ENCODE assay signal across 13 mouse cellular contexts in the genomic region with DNA sequence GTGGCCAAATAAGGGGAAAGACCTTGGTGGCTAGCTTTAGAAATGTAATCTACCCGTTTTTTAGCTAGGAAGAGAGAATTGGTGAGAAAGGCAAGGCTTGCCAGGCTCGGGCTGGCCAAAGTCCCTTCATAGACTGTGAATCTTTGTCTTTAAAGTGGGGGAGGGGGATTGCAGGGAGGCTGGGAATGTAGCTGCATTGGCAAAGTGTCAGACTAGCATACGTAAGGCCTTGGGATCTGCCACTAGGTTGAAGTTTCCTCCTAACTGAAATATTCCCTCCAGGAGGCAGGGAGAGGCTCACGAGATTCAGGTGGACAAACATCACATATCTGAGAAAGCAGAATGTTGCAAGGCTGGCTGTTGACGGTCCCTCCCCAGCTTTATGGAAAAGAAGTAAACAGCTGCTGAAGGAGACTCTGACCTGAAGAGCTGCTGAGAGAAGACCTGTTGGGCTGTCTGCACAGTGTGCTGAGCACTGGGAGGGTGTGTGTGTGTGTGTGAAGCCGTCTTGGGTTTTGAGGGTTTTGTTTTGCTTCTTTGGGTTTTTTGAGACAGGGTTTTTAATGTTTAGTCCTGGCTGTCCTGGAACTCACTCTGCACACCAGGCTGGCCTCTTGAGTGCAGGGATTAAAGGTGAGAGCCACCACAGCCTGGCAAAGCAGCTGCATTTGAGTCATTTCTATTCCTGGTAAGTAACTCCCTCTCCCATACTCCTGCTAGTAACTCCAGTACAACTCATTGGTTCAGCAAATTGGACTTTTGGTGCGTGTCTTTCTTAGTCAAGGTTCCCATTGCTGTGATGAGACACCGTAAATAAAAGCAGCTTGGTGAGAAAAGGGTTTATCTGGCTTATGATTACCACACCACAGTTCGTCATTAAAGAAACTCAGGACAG. TPM values are rescaled to one million over a fixed set of nuclear protein-coding genes. Genes with fewer than 3 reads are reported as not detected.
DNase-seq lines count a peak whose midpoint lies in the region; ATAC-seq and TF ChIP-seq lines count a peak whose summit lies in the region.
"Had no signal": no experiment of that assay in that cellular context is flagged by ENCODE, and none has a peak within 500 bp of the region (broad histone marks: within the 10 kb centered on the region; RNA-seq: fewer than 3 reads in every experiment).

No protein-coding gene starts in this region.

- H3K4me1 ChIP-seq in heart, embryonic 16.5 days (ENCODE audit: control insufficient read depth, insufficient read depth, low read length): peaks cover 6% of the 10 kb centered on the region
- no peaks in the 10 kb centered on the region for H3K4me1 ChIP-seq in midbrain, postnatal 0 days (ENCODE audit: insufficient read depth, low read length)
- H3K4me1 ChIP-seq in midbrain, embryonic 15.5 days: no peaks in the 10 kb centered on the region
- H3K4me1 ChIP-seq in kidney, postnatal 0 days (replicated peaks; ENCODE audit: insufficient read depth, low read length): no peaks in the 10 kb centered on the region
- H3K4me1 ChIP-seq: limb, embryonic 10.5 days; neural tube, embryonic 15.5 days had no signal

- peak overlapping the region; percentile 33 for H3K9ac ChIP-seq in heart, embryonic 16.5 days (ENCODE audit: low read length)
- H3K9ac ChIP-seq in midbrain, postnatal 0 days (replicated peaks; ENCODE audit: low read length, poor library complexity, severe bottlenecking): no peak overlapping the region
- H3K9ac ChIP-seq in midbrain, embryonic 15.5 days: no peak overlapping the region
- H3K9ac ChIP-seq in kidney, postnatal 0 days (ENCODE audit: low read depth, low read length): no peak overlapping the region
- H3K9ac ChIP-seq: heart, embryonic 15.5 days; neural tube, embryonic 15.5 days had no signal

- DNase-seq in heart, postnatal 36 days: no peak
- DNase-seq in midbrain, postnatal 0 days (ENCODE audit: low spot score): peak; percentile 55
- DNase-seq in kidney, postnatal 0 days (ENCODE audit: low spot score): peak; percentile 32
- no peak for DNase-seq in cerebellum, adult 11-12 months
- DNase-seq in c-Kit-positive CD71-positive TER-119-positive erythroid progenitor cells, embryonic 14.5 days (ENCODE audit: low spot score): no peak
- no peak for DNase-seq in natural killer cell, adult 2 months (ENCODE audit: low spot score in 2 of 2)
- DNase-seq: right cerebral cortex, adult 18-20 months had no signal

- H3K36me3 ChIP-seq in heart, embryonic 16.5 days (ENCODE audit: control insufficient read depth, insufficient read depth): no peaks in the 10 kb centered on the region
- H3K36me3 ChIP-seq in midbrain, postnatal 0 days (ENCODE audit: insufficient read depth, low read length): no peaks in the 10 kb centered on the region
- no peaks in the 10 kb centered on the region for H3K36me3 ChIP-seq in midbrain, embryonic 15.5 days (replicated peaks)
- H3K36me3 ChIP-seq in kidney, postnatal 0 days (ENCODE audit: insufficient read depth, low read length): no peaks in the 10 kb centered on the region
- H3K36me3 ChIP-seq: heart, embryonic 15.5 days; limb, embryonic 10.5 days; neural tube, embryonic 15.5 days had no signal

- no peak overlapping the region; the same call in 1 of the 2 replicates for H3K27ac ChIP-seq in heart, embryonic 16.5 days (ENCODE audit: low read length)
- H3K27ac ChIP-seq in midbrain, postnatal 0 days (ENCODE audit: low read depth, low read length): no peak overlapping the region
- H3K27ac ChIP-seq in midbrain, embryonic 15.5 days: no peak overlapping the region
- H3K27ac ChIP-seq in kidney, postnatal 0 days: peak overlapping the region; percentile 75
- H3K27ac ChIP-seq: heart, embryonic 15.5 days; limb, embryonic 10.5 days; neural tube, embryonic 15.5 days had no signal

- intact Hi-C loops in heart, postnatal 36 days (cut with DNase I): loop anchor here (2.0 to 5.0 kb wide), 3 partner anchors 101 to 278 kb away; no protein-coding TSS in a partner anchor

- H3K27me3 ChIP-seq in heart, embryonic 16.5 days (ENCODE audit: control insufficient read depth, insufficient read depth, low read length): no peaks in the 10 kb centered on the region
- H3K27me3 ChIP-seq in midbrain, postnatal 0 days (ENCODE audit: insufficient read depth, low read length): no peaks in the 10 kb centered on the region
- H3K27me3 ChIP-seq in midbrain, embryonic 15.5 days (replicated peaks): no peaks in the 10 kb centered on the region
- no peaks in the 10 kb centered on the region for H3K27me3 ChIP-seq in kidney, postnatal 0 days (ENCODE audit: insufficient read depth, low read length)
- H3K27me3 ChIP-seq: heart, embryonic 15.5 days; neural tube, embryonic 15.5 days had no signal

- H3K9me3 ChIP-seq in heart, embryonic 16.5 days (replicated peaks; ENCODE audit: control insufficient read depth, low read length): no peaks in the 10 kb centered on the region
- no peaks in the 10 kb centered on the region for H3K9me3 ChIP-seq in midbrain, postnatal 0 days (ENCODE audit: low read length)
- H3K9me3 ChIP-seq in midbrain, embryonic 15.5 days: no peaks in the 10 kb centered on the region
- H3K9me3 ChIP-seq in kidney, postnatal 0 days (replicated peaks; ENCODE audit: low read length): no peaks in the 10 kb centered on the region
- H3K9me3 ChIP-seq: heart, embryonic 15.5 days; limb, embryonic 10.5 days; neural tube, embryonic 15.5 days had no signal

- 49% methylated on average over 9 of the region's 9 CpGs for WGBS in heart, embryonic 16.5 days
- 60% methylated on average over 9 of the region's 9 CpGs for WGBS in midbrain, postnatal 0 days
- WGBS in midbrain, embryonic 15.5 days: 60% methylated on average over 9 of the region's 9 CpGs
- WGBS in kidney, postnatal 0 days: 48% methylated on average over 9 of the region's 9 CpGs

- no peak for ATAC-seq in heart, embryonic 16.5 days (replicated peaks; ENCODE audit: extremely low read depth, insufficient read depth, low FRiP score)
- no peak for ATAC-seq in midbrain, postnatal 0 days (ENCODE audit: low FRiP score)
- ATAC-seq in midbrain, embryonic 15.5 days (replicated peaks): no peak
- ATAC-seq in kidney, postnatal 0 days (replicated peaks; ENCODE audit: low FRiP score, low read depth): peak; percentile 89

- H3K4me3 ChIP-seq in heart, embryonic 16.5 days (ENCODE audit: low read length): no peak overlapping the region
- H3K4me3 ChIP-seq in midbrain, postnatal 0 days (ENCODE audit: low read depth, low read length): no peak overlapping the region
- H3K4me3 ChIP-seq in midbrain, embryonic 15.5 days: no peak overlapping the region
- no peak overlapping the region for H3K4me3 ChIP-seq in kidney, postnatal 0 days (replicated peaks; ENCODE audit: low read depth, low read length)
- H3K4me3 ChIP-seq: heart, embryonic 15.5 days; limb, embryonic 10.5 days; neural tube, embryonic 15.5 days had no signal

- TF ChIP-seq CTCF in midbrain, postnatal 0 days (IDR thresholded peaks at IDR 0.05): no peak
- TF ChIP-seq CTCF in kidney, postnatal 0 days (IDR thresholded peaks at IDR 0.05; ENCODE audit: low read depth): no peak

- no peak overlapping the region for H3K4me2 ChIP-seq in heart, embryonic 16.5 days (ENCODE audit: low read depth, low read length)
- no peak overlapping the region for H3K4me2 ChIP-seq in midbrain, postnatal 0 days (ENCODE audit: low read depth, low read length, poor library complexity, severe bottlenecking)
- no peak overlapping the region for H3K4me2 ChIP-seq in midbrain, embryonic 15.5 days
- no peak overlapping the region for H3K4me2 ChIP-seq in kidney, postnatal 0 days (ENCODE audit: low read length)
- H3K4me2 ChIP-seq: heart, embryonic 15.5 days; midbrain, embryonic 11.5 days; neural tube, embryonic 15.5 days had no signal

RNA-seq across cellular contexts. Expression of a gene that starts 10.1 kb away (rescaled TPM):
- polyA plus RNA-seq in heart, embryonic 16.5 days (2015; fragmentation: Nextera tagmentation; extraction: Ambion mirVana): 41.8 and 46.6 TPM in 2 replicates
- total RNA-seq in heart, postnatal 36 days (2021): 10 to 100 TPM; 29.9 to 37.3 TPM
- total RNA-seq in midbrain, postnatal 0 days (2014; rRNA removed): 128 and 189 TPM in 2 replicates
- 62.2 and 63.1 TPM in 2 replicates for polyA plus RNA-seq in midbrain, postnatal 0 days (2015; fragmentation: Nextera tagmentation; extraction: Ambion mirVana)
- 63.8 and 64.8 TPM in 2 replicates for polyA plus RNA-seq in midbrain, embryonic 15.5 days (2015; fragmentation: Nextera tagmentation; extraction: Ambion mirVana)
- 66.8 and 70.4 TPM in 2 replicates for polyA plus RNA-seq in kidney, postnatal 0 days (2015; fragmentation: Nextera tagmentation; extraction: Ambion mirVana)

RNA-seq across cellular contexts. Expression of a gene that starts 15.3 kb away (rescaled TPM):
- 40.5 and 41.0 TPM in 2 replicates for polyA plus RNA-seq in heart, embryonic 16.5 days (2015; fragmentation: Nextera tagmentation; extraction: Ambion mirVana)
- 10 to 100 TPM; 19.5 to 21.5 TPM for total RNA-seq in heart, postnatal 36 days (2021)
- 47.1 and 68.6 TPM in 2 replicates for total RNA-seq in midbrain, postnatal 0 days (2014; rRNA removed)
- 53.1 and 55.0 TPM in 2 replicates for polyA plus RNA-seq in midbrain, postnatal 0 days (2015; fragmentation: Nextera tagmentation; extraction: Ambion mirVana)
- polyA plus RNA-seq in midbrain, embryonic 15.5 days (2015; fragmentation: Nextera tagmentation; extraction: Ambion mirVana): 47.3 and 48.5 TPM in 2 replicates
- 84.3 and 88.8 TPM in 2 replicates for polyA plus RNA-seq in kidney, postnatal 0 days (2015; fragmentation: Nextera tagmentation; extraction: Ambion mirVana)

Comparison
In these comparisons a context has a peak if more than half of its experiments do, and no peak if none do; other contexts are left out.
1. DNase-seq: peak in midbrain, postnatal 0 days (single experiment) and kidney, postnatal 0 days (single experiment); none in heart, postnatal 36 days (0 of 2), cerebellum, adult 11-12 months (single experiment), c-Kit-positive CD71-positive TER-119-positive erythroid progenitor cells, embryonic 14.5 days (single experiment) and natural killer cell, adult 2 months (0 of 2).